Mouse (Mus musculus): ENCODE data around the gene Il17a. TPM values are rescaled to one million over a fixed set of nuclear protein-coding genes. Genes with fewer than 3 reads are reported as not detected.
"Not testable (repeated sequence)": the region's sequence is repeated elsewhere in the genome, so short reads cannot be mapped to it uniquely, and the experiment has no call there.

The Il17a gene
- polyA plus RNA-seq, 1 experiment = not detected

DNA sequence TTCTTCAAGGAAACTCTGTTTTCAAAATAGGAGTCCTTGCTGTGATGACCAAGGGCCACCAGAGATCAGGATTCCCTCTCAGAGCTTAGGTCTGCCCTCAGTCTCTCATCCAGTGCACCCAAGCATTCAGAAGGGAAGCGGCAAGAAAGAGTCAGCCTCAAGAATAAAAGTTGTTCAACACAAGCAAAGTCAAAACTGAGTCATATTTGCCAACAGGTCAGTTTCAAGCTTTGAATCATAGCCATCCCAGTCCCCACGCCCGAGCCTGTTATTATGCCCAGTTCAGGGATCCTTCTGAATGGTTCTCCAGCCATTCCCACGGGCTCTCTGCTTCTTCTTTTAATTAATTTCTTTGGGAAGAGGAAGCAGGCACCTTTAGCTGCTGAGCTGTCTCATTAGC lies 5.9 kb downstream of the Il17a start:
- no peak overlapping the region for H3K4me3 ChIP-seq (ENCODE audit: insufficient read depth, low read length)
- no peaks in the 10 kb centered on the region for H3K4me1 ChIP-seq (ENCODE audit: control insufficient read depth, insufficient read depth, low read length)
- no peak overlapping the region for H3K27ac ChIP-seq (ENCODE audit: insufficient read depth, low read length)
- TF ChIP-seq POLR2A (IDR thresholded peaks at IDR 0.05; ENCODE audit: low read depth, low read length) = no peak

DNA sequence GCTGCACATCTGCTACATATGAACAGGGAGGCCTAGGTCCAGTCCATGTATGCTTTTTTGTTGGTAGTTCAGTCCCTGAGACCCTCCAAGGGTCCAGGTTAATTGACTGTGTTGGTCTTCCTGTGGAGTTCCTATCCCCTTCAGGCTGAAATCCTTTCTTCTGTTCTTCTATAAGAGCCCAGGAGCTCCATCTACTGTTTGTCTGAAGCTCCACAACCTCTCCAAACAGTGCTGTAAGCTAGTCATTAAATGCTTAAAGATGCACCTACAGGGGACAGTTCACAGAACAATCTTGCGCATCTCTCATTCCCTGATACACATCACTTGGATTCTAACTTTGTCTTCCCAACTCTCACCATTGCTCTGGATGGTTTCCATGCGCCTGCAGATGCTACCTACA lies 7.8 kb downstream of the Il17a start:
- H3K4me1 ChIP-seq (ENCODE audit: control insufficient read depth, insufficient read depth, low read length) = no peaks in the 10 kb centered on the region
- no peak overlapping the region for H3K4me3 ChIP-seq (ENCODE audit: insufficient read depth, low read length)
- H3K27ac ChIP-seq (ENCODE audit: insufficient read depth, low read length) = no peak overlapping the region
- TF ChIP-seq CTCF (IDR thresholded peaks at IDR 0.05; ENCODE audit: borderline replicate concordance, insufficient read depth, low read length) (no peak), POLR2A (IDR thresholded peaks at IDR 0.05; ENCODE audit: low read depth, low read length) (no peak)

- H3K4me3 ChIP-seq (ENCODE audit: insufficient read depth, low read length) = no peak overlapping the region
- no peak for TF ChIP-seq CTCF (IDR thresholded peaks at IDR 0.05; ENCODE audit: borderline replicate concordance, insufficient read depth, low read length)
- no peak for TF ChIP-seq POLR2A (IDR thresholded peaks at IDR 0.05; ENCODE audit: low read depth, low read length)
- H3K27ac ChIP-seq (ENCODE audit: insufficient read depth, low read length) = no peak overlapping the region
- H3K4me1 ChIP-seq (ENCODE audit: control insufficient read depth, insufficient read depth, low read length) = no peaks in the 10 kb centered on the region
These were observed 9.8 kb downstream of the Il17a start for GRCm38 (mm10) chr1:20740496-20740998.

- no peak overlapping the region for H3K4me3 ChIP-seq (ENCODE audit: insufficient read depth, low read length)
- H3K4me1 ChIP-seq (ENCODE audit: control insufficient read depth, insufficient read depth, low read length) = peaks cover 4% of the 10 kb centered on the region; the same call in 1 of the 2 replicates
- TF ChIP-seq CTCF (IDR thresholded peaks at IDR 0.05; ENCODE audit: borderline replicate concordance, insufficient read depth, low read length) (no peak), POLR2A (IDR thresholded peaks at IDR 0.05; ENCODE audit: low read depth, low read length) (no peak)
- H3K27ac ChIP-seq (ENCODE audit: insufficient read depth, low read length) = no peak overlapping the region
These were observed 23.7 kb downstream of the Il17a start for GRCm38 (mm10) chr1:20754439-20754838.

DNA sequence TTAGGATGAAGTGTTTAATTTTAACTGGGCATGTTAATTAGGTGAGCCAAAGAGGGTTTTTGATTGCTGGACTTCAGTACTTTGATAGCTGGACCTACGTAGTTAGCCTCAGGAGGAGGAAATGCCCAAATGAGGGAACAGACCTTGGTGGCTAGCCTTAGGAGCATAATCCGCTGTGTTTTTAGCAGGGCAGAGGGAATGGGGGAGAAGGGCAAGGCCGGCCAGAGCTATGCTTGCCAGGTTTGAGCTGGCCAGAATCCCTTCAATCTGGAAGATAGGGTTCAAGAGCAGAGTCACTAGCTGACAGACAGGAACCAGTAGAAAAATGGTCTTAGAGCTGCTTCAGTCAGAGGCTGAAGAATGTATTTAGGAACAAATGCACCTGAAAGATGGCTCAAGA lies 26.9 kb downstream of the Il17a start:
- Histone ChIP-seq H3K27ac (ENCODE audit: insufficient read depth, low read length) (no peak overlapping the region), H3K4me1 (ENCODE audit: control insufficient read depth, insufficient read depth, low read length) (peaks cover 4% of the 10 kb centered on the region; the same call in 1 of the 2 replicates), H3K4me3 (ENCODE audit: insufficient read depth, low read length) (no peak overlapping the region)
- TF ChIP-seq POLR2A (IDR thresholded peaks at IDR 0.05; ENCODE audit: low read depth, low read length) (no peak), CTCF (IDR thresholded peaks at IDR 0.05; ENCODE audit: borderline replicate concordance, insufficient read depth, low read length) (no peak)

GRCm38 (mm10) chr1:20759799-20760198 lies 29.1 kb downstream of the Il17a start:
- no peaks in the 10 kb centered on the region for H3K4me1 ChIP-seq (ENCODE audit: control insufficient read depth, insufficient read depth, low read length)
- no peak overlapping the region for H3K27ac ChIP-seq (ENCODE audit: insufficient read depth, low read length)
- H3K4me3 ChIP-seq (ENCODE audit: insufficient read depth, low read length) = no peak overlapping the region
- no peak for TF ChIP-seq POLR2A (IDR thresholded peaks at IDR 0.05; ENCODE audit: low read depth, low read length)
- no peak for TF ChIP-seq CTCF (IDR thresholded peaks at IDR 0.05; ENCODE audit: borderline replicate concordance, insufficient read depth, low read length)

DNA sequence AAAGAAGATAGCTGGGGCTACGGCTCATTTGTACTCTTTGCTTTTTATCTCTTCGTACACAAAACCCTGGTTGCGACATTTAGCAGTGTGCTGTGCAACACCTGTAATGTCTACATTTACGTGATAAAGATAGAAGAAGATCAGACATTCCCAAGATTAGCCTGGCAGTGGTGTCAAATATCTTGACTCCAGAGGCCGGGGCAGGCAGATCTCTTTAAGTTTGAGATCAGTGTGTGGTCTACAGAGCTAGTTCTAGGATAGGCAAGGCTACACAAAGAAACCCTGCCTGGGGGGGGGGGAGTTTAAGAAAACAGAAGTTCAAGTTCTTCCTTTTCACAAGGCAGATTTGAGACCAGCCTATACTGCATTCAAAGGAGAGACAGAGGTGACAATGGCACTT lies 29.6 kb downstream of the Il17a start:
- TF ChIP-seq POLR2A (IDR thresholded peaks at IDR 0.05; ENCODE audit: low read depth, low read length) (no peak), CTCF (IDR thresholded peaks at IDR 0.05; ENCODE audit: borderline replicate concordance, insufficient read depth, low read length) (no peak)

DNA sequence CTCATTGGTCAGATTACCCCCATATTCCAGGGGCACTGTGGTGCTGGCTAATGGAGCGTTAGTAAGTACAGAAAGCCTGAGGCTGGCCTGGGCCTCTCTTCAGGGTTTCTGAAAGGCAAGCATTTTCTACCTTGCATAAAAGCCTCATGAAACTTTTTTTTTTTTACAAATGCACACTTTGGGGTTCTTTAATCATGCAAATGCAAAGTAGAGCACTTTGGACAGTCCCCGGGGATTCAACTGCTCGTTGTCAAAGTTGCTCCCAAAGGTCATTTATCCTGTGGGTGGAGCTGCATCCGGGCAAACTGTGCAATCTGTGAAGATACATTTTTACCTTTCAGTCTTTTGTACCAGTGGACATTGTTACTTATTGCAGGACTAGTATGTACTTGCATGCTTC lies 30.7 kb downstream of the Il17a start:
- Histone ChIP-seq H3K4me3 (ENCODE audit: insufficient read depth, low read length) (no peak overlapping the region), H3K4me1 (ENCODE audit: control insufficient read depth, insufficient read depth, low read length) (no peaks in the 10 kb centered on the region), H3K27ac (ENCODE audit: insufficient read depth, low read length) (no peak overlapping the region)
- no peak for TF ChIP-seq POLR2A (IDR thresholded peaks at IDR 0.05; ENCODE audit: low read depth, low read length)
- no peak for TF ChIP-seq CTCF (IDR thresholded peaks at IDR 0.05; ENCODE audit: borderline replicate concordance, insufficient read depth, low read length)

More for the DNA sequence above, 29.6 kb downstream of the Il17a start:
- H3K4me3 ChIP-seq (ENCODE audit: insufficient read depth, low read length) = no peak overlapping the region
- no peak overlapping the region for H3K27ac ChIP-seq (ENCODE audit: insufficient read depth, low read length)
- no peaks in the 10 kb centered on the region for H3K4me1 ChIP-seq (ENCODE audit: control insufficient read depth, insufficient read depth, low read length)

GRCm38 (mm10) chr1:20766526-20766925 lies 35.8 kb downstream of the Il17a start:
- TF ChIP-seq POLR2A (IDR thresholded peaks at IDR 0.05; ENCODE audit: low read depth, low read length) = no peak
- no peak for TF ChIP-seq CTCF (IDR thresholded peaks at IDR 0.05; ENCODE audit: borderline replicate concordance, insufficient read depth, low read length)
- Histone ChIP-seq H3K27ac (ENCODE audit: insufficient read depth, low read length) (no peak overlapping the region), H3K4me1 (ENCODE audit: control insufficient read depth, insufficient read depth, low read length) (no peaks in the 10 kb centered on the region), H3K4me3 (ENCODE audit: insufficient read depth, low read length) (no peak overlapping the region)

GRCm38 (mm10) chr1:20774026-20774730 lies 43.5 kb downstream of the Il17a start:
- H3K4me1 ChIP-seq (ENCODE audit: control insufficient read depth, insufficient read depth, low read length); H3K4me3 ChIP-seq (ENCODE audit: insufficient read depth, low read length); H3K27ac ChIP-seq (ENCODE audit: insufficient read depth, low read length): not testable (repeated sequence)
